In the genomic region with DNA sequence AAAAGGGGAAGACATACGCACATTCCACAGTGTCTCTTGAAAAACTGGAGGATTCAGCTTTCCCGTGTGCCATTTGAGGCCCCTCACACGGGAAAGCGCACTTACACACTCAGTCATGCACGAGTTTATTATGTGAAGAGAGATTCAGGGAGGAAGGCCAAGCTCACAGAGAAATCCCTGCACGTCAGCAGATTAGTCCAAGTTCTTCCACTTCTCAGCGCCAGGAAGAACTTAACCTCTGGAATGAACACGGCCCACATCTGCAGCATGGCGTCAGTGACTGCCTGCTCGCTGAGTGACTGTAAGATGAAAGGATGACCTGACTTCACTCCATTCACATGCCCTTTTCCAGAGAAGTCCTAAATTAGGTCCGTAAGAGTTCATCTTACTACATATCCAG, we compare ENCODE assay signal across 11 mouse cellular contexts. TPM values are rescaled to one million over a fixed set of nuclear protein-coding genes. Genes with fewer than 3 reads are reported as not detected.
DNase-seq lines count a peak whose midpoint lies in the region; ATAC-seq lines count a peak whose summit lies in the region.
"Had no signal": no experiment of that assay in that cellular context is flagged by ENCODE, and none has a peak within 500 bp of the region (broad histone marks: within the 10 kb centered on the region; RNA-seq: fewer than 3 reads in every experiment).

No protein-coding gene starts in this region.

- no peaks in the 10 kb centered on the region for H3K27me3 ChIP-seq in intestine, embryonic 14.5 days (replicated peaks; ENCODE audit: control insufficient read depth, insufficient read depth, low read length)
- H3K27me3 ChIP-seq in forebrain, embryonic 16.5 days (replicated peaks; ENCODE audit: control insufficient read depth, insufficient read depth, low read length) = no peaks in the 10 kb centered on the region
- no peaks in the 10 kb centered on the region for H3K27me3 ChIP-seq in forebrain, embryonic 15.5 days

- H3K4me1 ChIP-seq in intestine, embryonic 14.5 days (replicated peaks; ENCODE audit: control insufficient read depth, insufficient read depth, low read length) = peaks cover 43% of the 10 kb centered on the region
- no peaks in the 10 kb centered on the region for H3K4me1 ChIP-seq in forebrain, embryonic 16.5 days (replicated peaks; ENCODE audit: control insufficient read depth, insufficient read depth, low read length)
- H3K4me1 ChIP-seq in forebrain, embryonic 15.5 days = no peaks in the 10 kb centered on the region

- H3K4me3 ChIP-seq in intestine, embryonic 14.5 days (ENCODE audit: low read depth, low read length) = no peak overlapping the region
- no peak overlapping the region for H3K4me3 ChIP-seq in forebrain, embryonic 16.5 days (replicated peaks; ENCODE audit: low read length)
- H3K4me3 ChIP-seq in forebrain, embryonic 15.5 days = no peak overlapping the region
- H3K4me3 ChIP-seq: forebrain, embryonic 10.5 days had no signal

- H3K4me2 ChIP-seq in intestine, embryonic 14.5 days (ENCODE audit: low read length) = no peak overlapping the region
- no peak overlapping the region for H3K4me2 ChIP-seq in forebrain, embryonic 16.5 days (ENCODE audit: low read length)
- H3K4me2 ChIP-seq in forebrain, embryonic 15.5 days (replicated peaks) = no peak overlapping the region

- H3K9me3 ChIP-seq in intestine, embryonic 14.5 days (ENCODE audit: control insufficient read depth, low read length) = no peaks in the 10 kb centered on the region
- H3K9me3 ChIP-seq in forebrain, embryonic 16.5 days (ENCODE audit: control insufficient read depth, low read length) = no peaks in the 10 kb centered on the region
- H3K9me3 ChIP-seq in forebrain, embryonic 15.5 days = no peaks in the 10 kb centered on the region
- H3K9me3 ChIP-seq: forebrain, embryonic 10.5 days had no signal

- H3K27ac ChIP-seq in intestine, embryonic 14.5 days (ENCODE audit: low read depth) = peak overlapping the region; percentile 73
- H3K27ac ChIP-seq in forebrain, embryonic 16.5 days (ENCODE audit: low read length) = no peak overlapping the region
- no peak overlapping the region for H3K27ac ChIP-seq in forebrain, embryonic 15.5 days (replicated peaks)
- H3K27ac ChIP-seq: forebrain, embryonic 10.5 days had no signal

- H3K9ac ChIP-seq in intestine, embryonic 14.5 days (ENCODE audit: low read length) = no peak overlapping the region
- H3K9ac ChIP-seq in forebrain, embryonic 16.5 days (replicated peaks; ENCODE audit: low read depth, low read length) = no peak overlapping the region
- H3K9ac ChIP-seq in forebrain, embryonic 15.5 days (replicated peaks) = no peak overlapping the region

- H3K36me3 ChIP-seq in intestine, embryonic 14.5 days (ENCODE audit: control insufficient read depth, insufficient read depth, low read length) = no peaks in the 10 kb centered on the region
- H3K36me3 ChIP-seq in forebrain, embryonic 16.5 days (ENCODE audit: control insufficient read depth, insufficient read depth) = no peaks in the 10 kb centered on the region
- H3K36me3 ChIP-seq in forebrain, embryonic 15.5 days = no peaks in the 10 kb centered on the region
- H3K36me3 ChIP-seq: forebrain, embryonic 10.5 days had no signal

- DNase-seq in urinary bladder, postnatal 14 days (ENCODE audit: low spot score) = peak; percentile 37
- DNase-seq in urinary bladder, postnatal 25 days (ENCODE audit: low spot score) = no peak
- DNase-seq in intestine, embryonic 14.5 days (ENCODE audit: low spot score) = no peak
- peak; percentile 56 to 76 for DNase-seq in kidney, postnatal 36 days
- no peak for DNase-seq in layer of hippocampus, adult 9-10 months (ENCODE audit: low spot score)
- DNase-seq: cerebellum, adult 11-12 months; heart, postnatal 36 days; midbrain, embryonic 14.5 days had no signal

- ATAC-seq in intestine, embryonic 14.5 days (replicated peaks; ENCODE audit: low FRiP score, low TSS enrichment, low read depth) = no peak
- no peak for ATAC-seq in forebrain, embryonic 16.5 days
- ATAC-seq in forebrain, embryonic 15.5 days (replicated peaks) = no peak

- WGBS in intestine, embryonic 14.5 days = 39% methylated on average over 11 of the region's 11 CpGs
- WGBS in forebrain, embryonic 16.5 days = 48% methylated on average over 11 of the region's 11 CpGs
- 47% methylated on average over 11 of the region's 11 CpGs for WGBS in forebrain, embryonic 15.5 days

RNA-seq across cellular contexts. Expression of a gene that starts 43.5 kb away (rescaled TPM):
- polyA plus RNA-seq in intestine, embryonic 14.5 days (2014; fragmentation: Nextera tagmentation; extraction: Ambion mirVana) = 34.8 and 42.7 TPM in 2 replicates
- 14.5 and 15.8 TPM in 2 replicates for polyA plus RNA-seq in forebrain, embryonic 16.5 days (2015; fragmentation: Nextera tagmentation; extraction: Ambion mirVana)
- polyA plus RNA-seq in forebrain, embryonic 15.5 days (2015; fragmentation: Nextera tagmentation; extraction: Ambion mirVana) = 10.6 and 11.1 TPM in 2 replicates

Comparison
In these comparisons a context has a peak if more than half of its experiments do, and no peak if none do; other contexts are left out.
1. DNase-seq: peak in urinary bladder, postnatal 14 days (single experiment) and kidney, postnatal 36 days (2 of 2); none in urinary bladder, postnatal 25 days (single experiment), intestine, embryonic 14.5 days (single experiment) and layer of hippocampus, adult 9-10 months (single experiment).